Mouse (Mus musculus): ENCODE results near the gene Crtac1.

Crtac1 gene

GRCm38 (mm10) chr19:42328160-42328559 lies 103.4 kb downstream of the Crtac1 start:
- DNase-seq (ENCODE audit: low spot score) = no peak

- peak; percentile 76 for DNase-seq (ENCODE audit: low spot score)
Measured at GRCm38 (mm10) chr19:42325894-42326293, 105.7 kb downstream of the Crtac1 start.

GRCm38 (mm10) chr19:42322357-42323090 lies 109.1 kb downstream of the Crtac1 start:
- DNase-seq (ENCODE audit: low spot score) = no peak

- DNase-seq (ENCODE audit: low spot score) = no peak
Measured at GRCm38 (mm10) chr19:42321936-42322335, 109.6 kb downstream of the Crtac1 start.

DNA sequence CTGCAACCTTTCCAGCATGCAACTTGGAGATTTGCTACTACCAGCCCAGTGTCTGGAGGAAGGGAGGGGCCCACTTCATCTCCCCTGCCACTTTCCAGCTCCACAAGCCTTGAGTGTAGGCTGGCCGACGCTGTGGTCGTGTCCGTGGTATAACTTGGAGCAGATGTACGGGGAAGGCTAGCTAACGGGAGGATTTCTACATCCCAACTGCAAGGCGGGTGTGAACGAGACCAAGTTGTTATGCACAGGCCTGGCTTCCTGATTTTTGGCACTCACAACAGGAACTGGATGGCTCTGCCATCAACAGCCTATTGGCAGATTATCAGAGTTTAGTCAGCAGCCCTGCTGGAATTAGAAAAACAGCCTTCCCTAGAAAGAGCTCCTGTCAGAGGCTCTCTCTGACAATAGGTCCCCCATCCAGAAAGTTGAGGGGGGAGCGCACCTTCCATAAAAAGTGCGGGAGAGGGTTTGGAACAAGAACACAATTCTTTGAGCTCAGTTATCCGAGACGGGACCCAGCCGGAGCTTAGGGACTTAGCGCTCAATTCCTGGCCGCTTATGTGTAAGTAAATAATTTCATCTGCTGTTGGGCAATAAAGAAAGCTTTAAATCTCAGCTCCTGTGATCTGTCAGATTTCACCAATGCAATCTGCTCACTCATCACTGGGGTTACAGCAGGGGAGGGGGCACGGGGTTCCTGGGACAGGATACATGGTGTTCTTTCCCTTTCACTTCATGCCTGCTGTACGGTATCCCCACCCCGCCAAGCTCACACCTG lies 113.7 kb downstream of the Crtac1 start:
- DNase-seq (ENCODE audit: low spot score) = no peak

DNA sequence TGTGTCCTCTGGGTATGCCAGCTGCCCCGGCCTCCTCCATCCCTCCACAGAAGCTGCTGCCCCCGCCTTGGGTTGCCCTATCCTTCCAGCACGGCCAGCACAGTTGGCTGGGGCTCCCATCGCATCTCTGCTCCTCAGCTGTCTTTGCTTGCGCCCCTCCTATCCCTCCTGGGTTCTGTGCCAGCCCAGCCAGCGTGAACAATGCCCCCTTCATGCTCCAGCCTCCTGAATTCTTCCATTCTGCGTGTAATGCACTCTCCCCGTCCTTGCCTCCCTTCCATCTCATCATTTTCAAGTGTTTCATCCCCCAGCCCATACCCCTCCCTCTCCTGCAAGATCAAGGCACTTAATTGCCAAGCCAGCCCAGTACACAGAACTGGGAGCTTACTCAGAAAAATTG lies 114.6 kb downstream of the Crtac1 start:
- DNase-seq (ENCODE audit: low spot score) = no peak

- no peak for DNase-seq (ENCODE audit: low spot score)
Measured at GRCm38 (mm10) chr19:42316525-42316924, 115.1 kb downstream of the Crtac1 start.

GRCm38 (mm10) chr19:42315914-42316313 lies 115.7 kb downstream of the Crtac1 start:
- DNase-seq (ENCODE audit: low spot score) = peak; percentile 93

DNA sequence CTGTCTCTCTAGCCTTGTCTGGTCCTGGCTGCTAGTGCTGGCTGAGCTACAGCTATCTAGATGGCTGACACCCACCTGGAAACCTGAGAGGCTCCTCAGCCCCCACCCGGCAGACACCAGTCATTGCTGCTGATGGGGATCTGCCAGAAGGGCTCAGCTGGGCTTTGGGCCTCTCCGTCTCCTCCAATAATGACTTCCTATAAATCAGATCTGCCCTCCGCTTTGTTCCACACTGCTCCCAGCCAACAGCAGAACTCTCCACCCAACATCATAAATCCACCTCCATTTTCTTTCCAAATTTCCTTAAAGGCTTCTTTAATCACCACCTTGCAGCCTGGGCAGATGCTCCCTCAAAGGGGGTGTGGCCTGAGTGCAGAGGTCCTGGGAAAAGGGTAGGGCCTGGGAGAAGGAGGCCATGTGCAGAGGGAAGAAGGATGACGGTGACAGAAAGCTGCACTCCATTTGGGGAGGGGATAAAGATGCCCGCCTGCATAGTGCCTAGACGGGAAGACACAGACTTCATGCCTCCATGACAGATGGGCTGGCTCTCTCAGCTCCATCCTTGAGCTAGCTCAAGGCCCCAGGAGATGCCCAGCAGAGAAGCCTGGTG lies 116.4 kb downstream of the Crtac1 start:
- no peak for DNase-seq (ENCODE audit: low spot score)

DNA sequence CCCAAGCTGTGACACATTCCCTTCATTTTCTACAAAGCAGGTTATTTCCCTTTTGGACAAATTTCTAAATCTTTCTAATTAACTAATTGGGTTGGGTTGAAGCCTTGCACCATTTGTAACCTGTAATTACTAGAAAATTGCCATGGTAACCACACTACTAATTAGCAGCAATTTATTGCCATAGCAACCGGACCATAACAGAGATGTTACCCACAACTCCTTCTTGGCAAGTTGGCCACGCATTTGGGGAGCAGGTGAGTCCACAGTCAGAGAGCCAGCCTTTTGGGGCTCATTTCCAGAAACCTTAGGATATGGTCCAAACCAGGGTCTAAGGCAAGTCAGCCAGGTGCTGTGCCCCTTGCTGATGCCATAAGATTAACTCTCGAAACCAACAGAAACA lies 119.4 kb downstream of the Crtac1 start:
- no peak for DNase-seq (ENCODE audit: low spot score)

- DNase-seq (ENCODE audit: low spot score) = no peak
Measured at GRCm38 (mm10) chr19:42311332-42311731, 120.3 kb downstream of the Crtac1 start.

DNA sequence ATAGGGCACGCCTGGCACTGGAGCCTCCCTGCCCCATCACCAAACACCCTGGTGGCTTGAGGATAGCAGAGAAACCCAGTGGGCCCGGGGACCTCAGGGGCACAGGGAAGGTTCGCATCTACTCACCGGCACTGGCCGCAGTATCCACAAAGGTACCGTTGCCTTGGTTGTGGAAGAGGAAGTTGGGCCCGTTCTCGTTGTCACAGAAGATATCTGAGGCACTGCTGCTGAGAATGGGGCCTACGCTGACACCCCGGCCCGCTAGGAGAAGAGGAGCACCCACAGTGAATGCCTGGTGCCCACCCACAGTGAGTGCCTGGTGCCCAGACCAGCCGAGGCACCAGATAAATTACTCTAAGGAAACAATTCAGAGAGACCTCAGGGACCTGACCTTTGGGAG lies 122.7 kb downstream of the Crtac1 start:
- no peak for DNase-seq (ENCODE audit: low spot score)

- DNase-seq (ENCODE audit: low spot score) = peak; percentile 35
Measured at GRCm38 (mm10) chr19:42307019-42307418, 124.6 kb downstream of the Crtac1 start.

- DNase-seq (ENCODE audit: low spot score) = peak; percentile 22
Measured at GRCm38 (mm10) chr19:42306202-42306601, 125.4 kb downstream of the Crtac1 start.

DNA sequence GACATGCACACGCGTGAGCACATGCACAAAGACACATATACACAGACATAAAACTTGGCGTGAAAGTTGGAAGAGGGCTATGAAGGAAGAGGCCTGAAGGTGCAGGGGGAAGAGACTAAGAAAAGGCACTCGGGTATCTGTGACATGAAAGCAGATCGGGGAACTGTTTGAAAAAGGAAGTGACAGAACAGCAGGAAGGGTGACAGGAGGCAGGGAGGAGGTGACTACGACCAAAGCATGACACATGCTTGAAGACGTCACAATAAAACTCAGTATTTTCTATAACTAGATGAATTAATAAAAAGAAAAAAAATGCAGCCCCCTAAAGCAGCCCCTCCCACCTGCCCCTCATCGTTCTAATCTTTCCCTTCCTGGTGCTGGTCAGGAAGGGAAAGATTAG lies 125.8 kb downstream of the Crtac1 start:
- no peak for DNase-seq (ENCODE audit: low spot score)

- no peak for DNase-seq (ENCODE audit: low spot score)
Measured at GRCm38 (mm10) chr19:42304506-42304905, 127.1 kb downstream of the Crtac1 start.

DNA sequence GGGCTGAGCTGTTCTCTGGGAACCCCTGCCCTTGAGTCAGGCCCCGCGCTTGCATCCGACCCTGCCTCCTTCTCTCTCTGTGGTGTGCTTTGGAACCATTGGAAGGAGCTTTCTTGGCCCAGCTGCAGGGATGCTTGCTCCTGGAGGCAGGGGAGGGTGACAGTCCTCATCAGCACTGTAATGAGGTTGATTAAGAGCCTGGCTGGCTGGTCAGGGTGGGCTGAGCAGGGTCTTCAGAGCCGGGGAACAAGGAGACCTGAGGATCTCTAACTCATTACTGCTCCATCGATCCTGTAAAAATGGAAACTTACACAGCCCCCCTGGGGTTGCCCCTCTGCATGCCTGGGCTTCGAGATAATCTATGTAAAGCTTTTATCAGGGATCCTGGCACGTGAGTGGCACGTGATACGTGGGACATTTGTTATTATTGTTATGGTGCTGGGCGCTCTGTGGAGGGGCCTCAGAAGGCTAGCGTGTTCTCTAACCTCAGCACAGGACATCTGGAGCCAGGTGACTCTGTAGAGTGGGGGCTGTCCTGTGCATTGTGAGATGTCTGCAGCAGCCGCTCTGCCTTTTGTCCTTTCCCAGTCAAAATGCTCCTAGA lies 128.3 kb downstream of the Crtac1 start:
- no peak for DNase-seq (ENCODE audit: low spot score)

GRCm38 (mm10) chr19:42293216-42293615 lies 138.4 kb downstream of the Crtac1 start:
- no peak for DNase-seq (ENCODE audit: low spot score)

GRCm38 (mm10) chr19:42292106-42292505 lies 139.5 kb downstream of the Crtac1 start:
- DNase-seq (ENCODE audit: low spot score) = no peak

- no peak for DNase-seq (ENCODE audit: low spot score)
Measured at GRCm38 (mm10) chr19:42290954-42291661, 140.5 kb downstream of the Crtac1 start.

DNA sequence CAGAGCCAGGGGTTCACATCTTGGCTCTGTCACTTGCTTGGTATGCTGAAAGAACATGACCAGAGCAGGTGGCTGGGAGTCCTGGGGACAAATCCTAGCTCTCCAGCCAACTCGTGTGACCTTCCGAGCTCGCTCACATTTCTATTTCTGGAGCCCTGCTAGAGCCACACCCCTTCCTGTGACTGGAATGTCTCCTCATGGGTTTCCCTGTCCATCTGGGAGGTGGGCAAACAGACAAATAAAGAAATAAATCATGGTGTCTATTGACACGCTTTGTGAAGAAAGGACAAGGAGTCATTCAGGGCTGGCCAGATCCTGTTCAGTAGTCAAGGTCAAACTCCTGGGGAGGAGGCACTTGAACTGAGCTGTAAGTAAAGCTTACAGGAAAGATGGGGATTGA lies 143.2 kb downstream of the Crtac1 start:
- DNase-seq (ENCODE audit: low spot score) = no peak

- DNase-seq (ENCODE audit: low spot score) = no peak
Measured at GRCm38 (mm10) chr19:42284178-42284577, 147.4 kb downstream of the Crtac1 start.
